Mouse (Mus musculus): ENCODE measurements at regions not wholly inside any gene's neighbourhood (a gene's known extent, or its start where the extent isn't known, plus 50 kb on each side); places are given as distances from the start of the nearest gene placed in this dataset.

DNA sequence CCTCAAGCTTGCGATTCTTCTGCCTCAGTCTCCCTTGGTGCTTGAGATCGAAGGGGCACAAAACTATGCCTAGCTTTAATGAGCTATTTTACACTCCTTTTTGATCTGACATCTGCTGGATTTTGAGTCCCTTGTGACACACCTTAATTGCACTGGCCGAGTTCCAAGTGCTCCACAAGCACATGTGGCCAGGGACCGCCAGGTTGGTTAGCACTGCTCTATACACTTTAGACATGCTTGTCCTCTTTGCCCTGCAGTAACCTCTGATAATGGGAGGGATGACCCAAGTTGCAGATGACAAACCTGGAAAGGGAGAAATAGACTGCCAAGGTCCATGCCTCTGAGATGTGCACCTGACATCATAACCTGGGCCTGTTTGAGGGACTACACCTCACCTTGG lies 124.7 kb downstream of the Sall1 start:
- WGBS, result 55% methylated on average over 4 of the region's 4 CpGs
- Histone ChIP-seq H3K9ac (replicated peaks; ENCODE audit: low read depth, low read length) (no peak overlapping the region), H3K4me2 (ENCODE audit: low read length) (no peak overlapping the region), H3K9me3 (ENCODE audit: control insufficient read depth, low read length) (no peaks in the 10 kb centered on the region), H3K4me3 (replicated peaks; ENCODE audit: low read length) (no peak overlapping the region), H3K27me3 (replicated peaks; ENCODE audit: control insufficient read depth, insufficient read depth, low read length) (no peaks in the 10 kb centered on the region), H3K27ac (ENCODE audit: low read length) (no peak overlapping the region), H3K4me1 (replicated peaks; ENCODE audit: control insufficient read depth, insufficient read depth, low read length) (no peaks in the 10 kb centered on the region), H3K36me3 (ENCODE audit: control insufficient read depth, insufficient read depth) (no peaks in the 10 kb centered on the region)
- ATAC-seq, result no peak

DNA sequence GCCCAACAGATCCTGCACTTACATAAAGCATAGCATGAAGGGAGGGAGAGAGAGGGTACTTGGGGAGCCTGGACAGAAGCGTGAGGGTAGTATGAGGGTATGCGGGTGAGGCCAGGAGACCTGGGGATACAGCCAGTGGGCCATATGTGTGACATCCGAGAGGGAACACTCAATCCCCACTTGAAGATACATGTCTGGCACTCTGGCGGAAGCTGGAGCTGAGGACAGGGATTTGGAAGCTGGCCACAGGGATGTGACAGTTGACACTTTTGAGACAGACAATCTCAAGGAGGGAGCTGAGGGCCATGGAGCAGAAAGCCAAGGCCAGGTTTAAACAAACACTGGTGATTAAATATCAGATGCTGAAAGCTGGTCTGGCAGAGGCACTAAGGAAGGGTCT lies 127.9 kb downstream of the Sall1 start:
- 87% methylated on average over 4 of the region's 4 CpGs for WGBS

GRCm38 (mm10) chr8:88914657-88915056 lies 129.3 kb downstream of the Sall1 start:
- Histone ChIP-seq H3K9ac (replicated peaks; ENCODE audit: low read depth, low read length) (no peak overlapping the region), H3K4me2 (ENCODE audit: low read length) (no peak overlapping the region), H3K9me3 (ENCODE audit: control insufficient read depth, low read length) (no peaks in the 10 kb centered on the region), H3K27ac (ENCODE audit: low read length) (no peak overlapping the region), H3K36me3 (ENCODE audit: control insufficient read depth, insufficient read depth) (no peaks in the 10 kb centered on the region), H3K4me3 (replicated peaks; ENCODE audit: low read length) (no peak overlapping the region), H3K27me3 (replicated peaks; ENCODE audit: control insufficient read depth, insufficient read depth, low read length) (no peaks in the 10 kb centered on the region), H3K4me1 (replicated peaks; ENCODE audit: control insufficient read depth, insufficient read depth, low read length) (no peaks in the 10 kb centered on the region)
- WGBS, result 92% methylated on average over 6 of the region's 6 CpGs
- no peak for ATAC-seq

More for the DNA sequence above, 127.9 kb downstream of the Sall1 start:
- no peaks in the 10 kb centered on the region for H3K36me3 ChIP-seq (ENCODE audit: control insufficient read depth, insufficient read depth)
- no peaks in the 10 kb centered on the region for H3K4me1 ChIP-seq (replicated peaks; ENCODE audit: control insufficient read depth, insufficient read depth, low read length)
- H3K4me2 ChIP-seq (ENCODE audit: low read length), result no peak overlapping the region
- H3K27ac ChIP-seq (ENCODE audit: low read length), result no peak overlapping the region
- H3K4me3 ChIP-seq (replicated peaks; ENCODE audit: low read length), result no peak overlapping the region
- no peaks in the 10 kb centered on the region for H3K27me3 ChIP-seq (replicated peaks; ENCODE audit: control insufficient read depth, insufficient read depth, low read length)
- H3K9ac ChIP-seq (replicated peaks; ENCODE audit: low read depth, low read length), result no peak overlapping the region
- no peaks in the 10 kb centered on the region for H3K9me3 ChIP-seq (ENCODE audit: control insufficient read depth, low read length)
- no peak for ATAC-seq

- 74% methylated on average over 6 of the region's 6 CpGs for WGBS
- Histone ChIP-seq H3K4me1 (replicated peaks; ENCODE audit: control insufficient read depth, insufficient read depth, low read length) (no peaks in the 10 kb centered on the region), H3K9ac (replicated peaks; ENCODE audit: low read depth, low read length) (no peak overlapping the region), H3K4me3 (replicated peaks; ENCODE audit: low read length) (no peak overlapping the region), H3K9me3 (ENCODE audit: control insufficient read depth, low read length) (no peaks in the 10 kb centered on the region), H3K27ac (ENCODE audit: low read length) (no peak overlapping the region), H3K27me3 (replicated peaks; ENCODE audit: control insufficient read depth, insufficient read depth, low read length) (no peaks in the 10 kb centered on the region), H3K4me2 (ENCODE audit: low read length) (no peak overlapping the region), H3K36me3 (ENCODE audit: control insufficient read depth, insufficient read depth) (no peaks in the 10 kb centered on the region)
- ATAC-seq, result no peak
Observed at GRCm38 (mm10) chr8:88914190-88914589, 129.8 kb downstream of the Sall1 start.

GRCm38 (mm10) chr8:88906244-88906643 lies 137.7 kb downstream of the Sall1 start:
- no peaks in the 10 kb centered on the region for H3K27me3 ChIP-seq (replicated peaks; ENCODE audit: control insufficient read depth, insufficient read depth, low read length)
- no peak overlapping the region for H3K9ac ChIP-seq (replicated peaks; ENCODE audit: low read depth, low read length)
- H3K36me3 ChIP-seq (ENCODE audit: control insufficient read depth, insufficient read depth), result no peaks in the 10 kb centered on the region
- no peak overlapping the region for H3K4me2 ChIP-seq (ENCODE audit: low read length)
- H3K9me3 ChIP-seq (ENCODE audit: control insufficient read depth, low read length), result no peaks in the 10 kb centered on the region
- WGBS, result 87% methylated on average over 6 of the region's 6 CpGs
- ATAC-seq, result no peak
- peaks cover 2% of the 10 kb centered on the region; the same call in 1 of the 2 replicates for H3K4me1 ChIP-seq (replicated peaks; ENCODE audit: control insufficient read depth, insufficient read depth, low read length)
- no peak overlapping the region for H3K27ac ChIP-seq (ENCODE audit: low read length)
- no peak overlapping the region for H3K4me3 ChIP-seq (replicated peaks; ENCODE audit: low read length)

- 86% methylated on average over 12 of the region's 12 CpGs for WGBS
Observed at GRCm38 (mm10) chr8:88903094-88903493, 140.9 kb downstream of the Sall1 start.

DNA sequence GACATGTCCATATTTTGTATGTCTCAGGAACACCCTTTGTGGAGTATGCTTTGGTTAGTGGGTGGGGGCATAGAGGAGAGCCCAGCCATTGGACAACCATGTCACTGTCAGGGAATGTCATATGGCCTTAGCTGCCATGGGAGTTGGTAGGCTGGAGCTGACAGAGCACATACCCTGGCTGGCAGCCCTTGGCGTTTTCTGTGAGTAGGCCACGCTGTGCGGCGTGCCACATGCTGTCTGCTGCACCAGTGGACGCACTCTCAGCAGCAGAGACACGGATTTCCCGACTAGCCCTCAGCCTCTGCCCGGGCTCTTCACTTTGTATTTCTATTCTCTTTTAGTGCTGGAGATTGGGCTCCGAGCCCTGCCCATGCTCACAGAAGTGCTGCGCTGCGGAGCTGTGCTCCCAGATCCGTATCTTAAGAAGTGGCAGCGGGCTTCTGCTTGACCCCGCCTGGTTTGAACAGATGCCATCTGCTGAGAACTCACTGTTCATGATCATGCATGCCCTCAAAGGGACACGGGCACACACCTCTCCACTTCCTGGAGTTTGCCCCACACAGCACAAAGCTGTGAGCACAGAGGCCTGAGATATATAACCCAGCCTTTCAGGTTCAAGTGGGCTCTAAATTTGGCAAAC lies 160.1 kb downstream of the Sall1 start:
- no peak overlapping the region for H3K4me2 ChIP-seq (ENCODE audit: low read length)
- no peaks in the 10 kb centered on the region for H3K9me3 ChIP-seq (ENCODE audit: control insufficient read depth, low read length)
- no peak for ATAC-seq
- no peaks in the 10 kb centered on the region for H3K27me3 ChIP-seq (replicated peaks; ENCODE audit: control insufficient read depth, insufficient read depth, low read length)
- 81% methylated on average over 15 of the region's 15 CpGs for WGBS
- H3K4me3 ChIP-seq (replicated peaks; ENCODE audit: low read length), result no peak overlapping the region
- H3K4me1 ChIP-seq (replicated peaks; ENCODE audit: control insufficient read depth, insufficient read depth, low read length), result no peaks in the 10 kb centered on the region
- H3K9ac ChIP-seq (replicated peaks; ENCODE audit: low read depth, low read length), result no peak overlapping the region
- no peak overlapping the region for H3K27ac ChIP-seq (ENCODE audit: low read length)
- no peaks in the 10 kb centered on the region for H3K36me3 ChIP-seq (ENCODE audit: control insufficient read depth, insufficient read depth)

More at GRCm38 (mm10) chr8:88903094-88903493, 140.9 kb downstream of the Sall1 start:
- Histone ChIP-seq H3K27ac (ENCODE audit: low read length) (no peak overlapping the region), H3K36me3 (ENCODE audit: control insufficient read depth, insufficient read depth) (no peaks in the 10 kb centered on the region), H3K4me2 (ENCODE audit: low read length) (no peak overlapping the region), H3K9ac (replicated peaks; ENCODE audit: low read depth, low read length) (no peak overlapping the region), H3K4me1 (replicated peaks; ENCODE audit: control insufficient read depth, insufficient read depth, low read length) (peaks cover 2% of the 10 kb centered on the region; the same call in 1 of the 2 replicates), H3K27me3 (replicated peaks; ENCODE audit: control insufficient read depth, insufficient read depth, low read length) (no peaks in the 10 kb centered on the region), H3K4me3 (replicated peaks; ENCODE audit: low read length) (no peak overlapping the region), H3K9me3 (ENCODE audit: control insufficient read depth, low read length) (no peaks in the 10 kb centered on the region)
- no peak for ATAC-seq

GRCm38 (mm10) chr8:88879857-88880256 lies 164.1 kb downstream of the Sall1 start:
- Histone ChIP-seq H3K9ac (replicated peaks; ENCODE audit: low read depth, low read length) (no peak overlapping the region), H3K36me3 (ENCODE audit: control insufficient read depth, insufficient read depth) (no peaks in the 10 kb centered on the region), H3K27ac (ENCODE audit: low read length) (no peak overlapping the region), H3K4me3 (replicated peaks; ENCODE audit: low read length) (no peak overlapping the region), H3K9me3 (ENCODE audit: control insufficient read depth, low read length) (no peaks in the 10 kb centered on the region), H3K27me3 (replicated peaks; ENCODE audit: control insufficient read depth, insufficient read depth, low read length) (no peaks in the 10 kb centered on the region), H3K4me2 (ENCODE audit: low read length) (no peak overlapping the region), H3K4me1 (replicated peaks; ENCODE audit: control insufficient read depth, insufficient read depth, low read length) (peaks cover 3% of the 10 kb centered on the region; the same call in 1 of the 2 replicates)
- no peak for ATAC-seq
- 94% methylated on average over 7 of the region's 7 CpGs for WGBS

DNA sequence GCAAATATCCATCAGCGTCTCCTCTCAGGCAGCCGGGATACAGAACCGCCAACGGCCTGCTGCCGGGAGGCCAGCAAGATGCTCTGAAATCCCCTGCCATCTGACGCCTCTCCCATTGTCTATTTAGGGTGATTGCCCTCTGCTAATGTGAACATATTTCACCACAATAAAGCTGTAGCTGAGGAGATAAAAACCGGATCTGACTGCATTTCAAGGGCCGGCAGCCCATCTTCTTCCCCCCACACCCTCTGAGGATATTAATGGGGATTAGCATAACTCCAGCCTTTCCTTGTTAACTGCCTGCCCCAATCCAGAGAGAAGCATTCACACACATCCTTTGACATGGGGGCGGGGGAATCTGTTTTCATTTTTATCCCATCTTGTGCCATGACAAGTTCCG lies 166.0 kb downstream of the Sall1 start:
- Histone ChIP-seq H3K4me2 (ENCODE audit: low read length) (no peak overlapping the region), H3K27ac (ENCODE audit: low read length) (no peak overlapping the region), H3K4me3 (replicated peaks; ENCODE audit: low read length) (no peak overlapping the region), H3K4me1 (replicated peaks; ENCODE audit: control insufficient read depth, insufficient read depth, low read length) (peaks cover 3% of the 10 kb centered on the region; the same call in 1 of the 2 replicates), H3K9me3 (ENCODE audit: control insufficient read depth, low read length) (no peaks in the 10 kb centered on the region), H3K36me3 (ENCODE audit: control insufficient read depth, insufficient read depth) (no peaks in the 10 kb centered on the region), H3K27me3 (replicated peaks; ENCODE audit: control insufficient read depth, insufficient read depth, low read length) (no peaks in the 10 kb centered on the region), H3K9ac (replicated peaks; ENCODE audit: low read depth, low read length) (no peak overlapping the region)
- no peak for ATAC-seq
- WGBS, result 68% methylated on average over 10 of the region's 10 CpGs
